Mouse (Mus musculus) forebrain, embryonic 13.5 days (tissue): ENCODE data around the gene Slc2a6. TPM values are rescaled to one million over a fixed set of nuclear protein-coding genes. Genes with fewer than 3 reads are reported as not detected.
A peak's percentile ranks its signal among the peaks of the same experiment; 100 is the strongest.

Experiments used
- ATAC-seq: fragments of 200-750 bp; cut with Nextera tagmentation; 2 replicates; pipeline ENCODE4 v1.8.0; 2017
- H3K27ac ChIP-seq: fragments of 300-500 bp; sonication (generic); 2 replicates; pipeline ENCODE4 v1.5.1; 2015; ENCODE audit warnings: inconsistent platforms, mild to moderate bottlenecking, moderate library complexity
- H3K27me3 ChIP-seq: fragments of 300-500 bp; sonication (generic); 2 replicates; pipeline ENCODE4 v1.6.1; 2015; ENCODE audit warnings: mild to moderate bottlenecking, inconsistent platforms
- H3K36me3 ChIP-seq: fragments of 300-500 bp; sonication (generic); 2 replicates; pipeline ENCODE4 v1.6.1; 2015; ENCODE audit warnings: mild to moderate bottlenecking, inconsistent platforms; ENCODE audit not compliant: poor library complexity, severe bottlenecking
- H3K4me1 ChIP-seq: fragments of 300-500 bp; sonication (generic); 2 replicates; pipeline ENCODE4 v1.6.1; 2015; ENCODE audit warnings: inconsistent platforms
- H3K4me2 ChIP-seq: fragments of 300-500 bp; sonication (generic); 2 replicates; pipeline ENCODE4 v1.6.1; 2015; ENCODE audit warnings: inconsistent platforms, mild to moderate bottlenecking, moderate library complexity
- H3K4me3 ChIP-seq: fragments of 300-500 bp; sonication (generic); 2 replicates; pipeline ENCODE4 v1.5.1; 2015; ENCODE audit warnings: mild to moderate bottlenecking, inconsistent platforms
- H3K9ac ChIP-seq: fragments of 300-500 bp; sonication (generic); 2 replicates; pipeline ENCODE4 v1.6.1; 2015; ENCODE audit warnings: mild to moderate bottlenecking, inconsistent platforms
- H3K9me3 ChIP-seq: fragments of 300-500 bp; sonication (generic); replicated peaks from 2 replicates; pipeline ENCODE4 v1.6.1; 2016; ENCODE audit warnings: inconsistent platforms
- WGBS: fragments of 180-500 bp; shearing (Covaris S2); methylation state at CpG from one replicate; pipeline ENCODE4 v1.1.7; 2015; 5-methylcytosine and 5-hydroxymethylcytosine counted together
- polyA plus RNA-seq: library from polyadenylated mRNA; unstranded; fragments of >200 nt; fragmentation: Nextera tagmentation; extraction: Ambion mirVana; gene quantifications from 2 replicates; pipeline ENCODE4 v1.2.1, GENCODE M21; 2015

The Slc2a6 gene
- polyA plus RNA-seq, 1 experiment from 2014 or later, result 2.0 TPM

DNA sequence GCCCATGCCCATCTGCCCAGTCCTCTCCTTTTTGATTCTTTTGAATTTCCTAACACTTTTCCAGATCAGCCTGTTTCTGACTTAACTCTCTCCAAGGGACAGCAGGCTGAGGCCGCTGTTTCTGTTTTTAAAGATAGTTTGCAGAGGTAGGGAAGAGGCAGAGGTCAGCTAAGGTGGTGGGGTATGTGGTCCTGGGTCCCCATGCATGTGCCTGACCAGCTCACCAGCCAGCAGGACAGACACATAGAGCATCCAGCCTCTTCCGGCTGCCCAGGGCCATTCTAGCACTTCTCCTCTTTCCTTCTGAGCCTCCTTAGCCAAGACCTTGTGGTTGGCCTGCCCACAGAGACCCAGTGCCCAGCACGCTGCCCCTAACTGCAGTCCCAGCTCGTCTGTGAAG lies 30.5 kb upstream of the Slc2a6 start:
- no peaks in the 10 kb centered on the region for H3K27me3 ChIP-seq
- H3K4me2 ChIP-seq, result no peak overlapping the region
- H3K27ac ChIP-seq, result no peak overlapping the region
- no peaks in the 10 kb centered on the region for H3K9me3 ChIP-seq
- H3K36me3 ChIP-seq, result no peaks in the 10 kb centered on the region
- 65% methylated on average over 4 of the region's 4 CpGs for WGBS
- peaks cover 11% of the 10 kb centered on the region; the same call in 1 of the 2 replicates for H3K4me1 ChIP-seq
- no peak overlapping the region for H3K9ac ChIP-seq
- no peak for ATAC-seq
- no peak overlapping the region for H3K4me3 ChIP-seq

DNA sequence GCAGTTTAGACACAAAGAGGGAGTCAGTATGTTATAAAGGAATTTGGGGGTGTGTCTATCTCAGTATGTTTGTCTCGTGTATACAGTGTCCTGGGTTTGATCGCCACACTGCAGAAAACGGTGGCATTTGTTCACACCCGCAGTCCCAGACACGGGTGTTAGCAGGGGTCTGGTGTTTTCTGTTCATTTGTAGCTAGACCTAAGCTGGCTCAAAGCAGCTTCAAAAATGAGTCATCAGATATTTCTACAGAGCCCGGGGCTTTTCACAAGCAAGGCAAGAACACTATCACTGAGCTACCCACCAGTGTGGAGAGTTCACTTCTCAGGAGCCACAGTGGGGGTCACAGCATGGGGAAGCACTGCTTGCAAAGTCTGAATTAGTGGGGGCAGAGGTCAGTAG lies 21.6 kb upstream of the Slc2a6 start:
- H3K4me3 ChIP-seq, result no peak overlapping the region
- no peaks in the 10 kb centered on the region for H3K36me3 ChIP-seq
- H3K9ac ChIP-seq, result no peak overlapping the region
- H3K4me2 ChIP-seq, result no peak overlapping the region
- H3K9me3 ChIP-seq, result no peaks in the 10 kb centered on the region
- no peak overlapping the region for H3K27ac ChIP-seq
- H3K27me3 ChIP-seq, result no peaks in the 10 kb centered on the region
- 43% methylated on average over 6 of the region's 6 CpGs for WGBS
- no peaks in the 10 kb centered on the region for H3K4me1 ChIP-seq
- no peak for ATAC-seq

DNA sequence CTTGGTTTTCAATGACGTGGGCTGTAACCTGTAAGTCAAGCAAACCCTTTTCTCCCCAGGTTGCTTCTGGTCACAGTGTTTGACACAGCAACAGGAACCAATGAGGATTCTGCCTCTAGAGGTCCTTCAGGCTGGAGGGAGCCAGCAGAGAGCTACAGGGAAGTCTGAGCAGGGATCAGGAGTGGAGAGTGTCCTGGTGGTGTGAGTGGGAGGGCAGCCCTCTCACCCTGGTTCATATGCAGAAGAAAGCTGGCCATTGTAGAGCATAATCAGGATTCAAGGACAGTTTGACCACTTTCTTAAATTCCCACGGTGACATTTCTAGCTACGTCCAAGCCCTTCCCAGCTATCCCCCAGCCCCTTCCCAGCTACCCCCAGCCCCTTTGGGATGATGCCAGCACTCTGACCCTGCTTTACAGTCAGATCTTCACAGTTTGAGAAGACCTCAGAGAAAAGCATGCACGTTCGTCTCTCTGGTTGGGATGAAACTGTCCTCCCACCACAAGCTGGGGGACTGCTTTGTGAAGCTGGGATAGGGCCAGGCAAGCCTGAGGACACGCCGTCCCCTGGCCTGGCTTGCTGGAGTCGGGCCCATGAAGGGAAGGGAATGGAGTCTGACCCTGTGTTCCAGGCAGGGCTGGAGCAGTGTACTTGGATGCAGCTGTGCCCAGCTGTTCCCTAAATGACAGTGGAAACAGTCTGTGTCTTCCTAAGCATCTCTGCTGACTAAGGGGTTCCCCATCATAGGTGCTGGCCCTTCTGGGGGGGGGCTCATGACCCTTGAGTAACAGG lies 18.4 kb upstream of the Slc2a6 start:
- Histone ChIP-seq H3K27ac (no peak overlapping the region), H3K4me3 (no peak overlapping the region), H3K27me3 (no peaks in the 10 kb centered on the region), H3K9me3 (no peaks in the 10 kb centered on the region), H3K4me1 (no peaks in the 10 kb centered on the region), H3K36me3 (no peaks in the 10 kb centered on the region), H3K4me2 (no peak overlapping the region), H3K9ac (no peak overlapping the region)
- no peak for ATAC-seq
- WGBS, result 76% methylated on average over 8 of the region's 8 CpGs

DNA sequence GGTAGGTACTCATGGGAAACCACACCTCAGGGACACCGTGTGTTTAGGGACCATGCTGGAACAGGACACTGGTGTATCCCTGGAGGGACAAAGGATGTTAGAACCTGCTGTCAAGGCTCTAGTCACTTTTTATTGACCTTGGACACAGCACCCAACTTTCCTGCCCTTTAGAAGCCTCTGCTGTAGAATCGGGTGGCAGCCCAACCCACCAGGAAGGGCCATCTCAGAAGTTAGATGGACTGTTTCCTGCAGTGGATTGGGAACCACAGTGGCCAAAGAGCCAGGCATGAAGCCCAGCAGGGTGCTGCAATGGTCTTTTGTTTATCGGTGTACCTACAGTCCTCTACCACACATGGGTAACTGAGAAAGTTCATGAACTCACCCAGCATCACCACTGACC lies 16.8 kb upstream of the Slc2a6 start:
- Histone ChIP-seq H3K4me3 (no peak overlapping the region), H3K4me2 (no peak overlapping the region), H3K9ac (no peak overlapping the region), H3K4me1 (no peaks in the 10 kb centered on the region), H3K36me3 (no peaks in the 10 kb centered on the region), H3K27me3 (no peaks in the 10 kb centered on the region), H3K9me3 (no peaks in the 10 kb centered on the region), H3K27ac (no peak overlapping the region)
- no peak for ATAC-seq
- 86% methylated on average over 3 of the region's 3 CpGs for WGBS

DNA sequence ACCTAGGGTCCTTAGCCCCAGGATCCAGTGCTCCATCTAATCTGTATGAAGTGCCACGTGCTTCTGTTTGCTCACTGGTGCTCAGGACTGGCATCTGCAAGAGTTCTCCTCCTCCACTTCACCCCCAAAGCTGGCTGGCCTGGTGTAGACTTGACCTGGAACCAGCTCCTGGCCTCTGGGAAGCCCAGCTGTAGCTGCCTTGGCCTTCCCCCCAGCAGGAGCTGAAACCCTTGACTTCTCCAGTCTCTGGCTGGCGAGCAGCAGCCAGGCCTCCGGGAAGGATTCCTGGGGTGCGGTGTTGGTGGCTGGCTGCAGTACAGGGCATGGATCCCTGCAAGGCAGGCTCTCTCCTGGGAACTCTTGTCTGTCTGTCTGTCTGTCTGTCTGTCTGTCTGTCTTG lies 16.4 kb upstream of the Slc2a6 start:
- no peaks in the 10 kb centered on the region for H3K4me1 ChIP-seq
- H3K36me3 ChIP-seq, result no peaks in the 10 kb centered on the region
- H3K4me3 ChIP-seq, result no peak overlapping the region
- H3K9me3 ChIP-seq, result no peaks in the 10 kb centered on the region
- ATAC-seq, result no peak
- no peaks in the 10 kb centered on the region for H3K27me3 ChIP-seq
- H3K9ac ChIP-seq, result no peak overlapping the region
- 78% methylated on average over 4 of the region's 4 CpGs for WGBS
- no peak overlapping the region for H3K27ac ChIP-seq
- H3K4me2 ChIP-seq, result no peak overlapping the region

DNA sequence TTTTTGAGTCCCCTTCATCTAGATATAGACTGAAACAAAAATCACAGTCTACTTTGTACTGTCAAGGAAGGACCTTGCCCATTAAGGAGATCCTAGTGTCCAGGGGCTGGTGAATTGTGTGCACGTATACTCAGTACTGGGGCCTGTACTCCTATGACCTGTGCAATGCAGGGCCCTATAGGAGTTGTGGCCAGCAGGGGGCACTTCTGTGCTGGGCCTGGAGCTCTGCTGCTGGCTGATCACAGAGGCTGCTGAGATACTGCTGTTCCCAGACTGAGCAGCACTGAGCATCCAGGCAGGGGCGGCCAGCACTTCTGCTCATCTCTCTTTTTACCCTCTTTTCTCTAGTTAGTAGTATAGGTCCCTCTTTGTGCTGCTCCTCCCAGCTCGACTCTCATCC lies 15.7 kb upstream of the Slc2a6 start:
- ATAC-seq, result peak; percentile 90
- Histone ChIP-seq H3K4me2 (no peak overlapping the region), H3K4me1 (no peaks in the 10 kb centered on the region), H3K4me3 (no peak overlapping the region), H3K27ac (no peak overlapping the region), H3K36me3 (no peaks in the 10 kb centered on the region), H3K9me3 (no peaks in the 10 kb centered on the region), H3K27me3 (no peaks in the 10 kb centered on the region), H3K9ac (no peak overlapping the region)
- WGBS, result 19% methylated on average over 3 of the region's 3 CpGs

DNA sequence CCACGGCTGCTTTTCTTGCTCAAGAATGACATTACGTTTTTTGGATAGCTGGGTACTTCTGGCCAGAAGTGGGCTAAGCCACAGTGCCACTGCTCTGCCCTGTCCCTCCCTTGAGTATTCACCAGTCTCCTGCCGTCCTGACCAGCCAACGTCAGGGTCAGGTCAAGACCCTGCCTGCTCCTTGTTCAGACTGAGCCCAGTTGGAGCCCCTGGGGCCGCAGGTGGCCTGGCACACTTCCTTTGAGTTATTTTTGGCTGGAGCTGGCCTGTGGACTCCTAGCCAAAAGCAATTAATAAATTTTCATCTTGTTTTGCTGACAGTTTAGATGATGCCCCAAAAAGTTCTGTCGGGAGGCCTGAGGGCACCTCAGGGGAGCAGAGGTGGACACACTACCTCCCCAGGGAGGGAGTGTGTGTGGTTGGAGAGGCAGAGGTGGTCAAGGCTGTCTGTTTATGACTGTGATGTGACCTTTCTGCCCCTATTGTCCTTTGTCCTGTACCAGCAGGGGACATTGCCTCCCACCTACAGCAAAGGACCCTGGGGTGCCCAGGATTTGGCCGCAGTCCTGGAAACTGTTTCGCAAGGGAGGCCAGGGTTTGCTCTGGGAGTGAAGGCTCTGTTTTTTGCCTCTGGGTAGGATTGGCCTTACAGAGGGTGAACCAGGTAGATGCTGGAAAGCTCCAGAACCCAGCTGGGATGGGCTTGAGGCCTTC lies 14.5 kb upstream of the Slc2a6 start:
- H3K4me3 ChIP-seq, result no peak overlapping the region
- H3K27ac ChIP-seq, result no peak overlapping the region
- no peaks in the 10 kb centered on the region for H3K9me3 ChIP-seq
- WGBS, result 73% methylated on average over 8 of the region's 8 CpGs
- H3K36me3 ChIP-seq, result no peaks in the 10 kb centered on the region
- ATAC-seq, result no peak
- H3K27me3 ChIP-seq, result no peaks in the 10 kb centered on the region
- H3K4me2 ChIP-seq, result no peak overlapping the region
- no peak overlapping the region for H3K9ac ChIP-seq
- no peaks in the 10 kb centered on the region for H3K4me1 ChIP-seq

DNA sequence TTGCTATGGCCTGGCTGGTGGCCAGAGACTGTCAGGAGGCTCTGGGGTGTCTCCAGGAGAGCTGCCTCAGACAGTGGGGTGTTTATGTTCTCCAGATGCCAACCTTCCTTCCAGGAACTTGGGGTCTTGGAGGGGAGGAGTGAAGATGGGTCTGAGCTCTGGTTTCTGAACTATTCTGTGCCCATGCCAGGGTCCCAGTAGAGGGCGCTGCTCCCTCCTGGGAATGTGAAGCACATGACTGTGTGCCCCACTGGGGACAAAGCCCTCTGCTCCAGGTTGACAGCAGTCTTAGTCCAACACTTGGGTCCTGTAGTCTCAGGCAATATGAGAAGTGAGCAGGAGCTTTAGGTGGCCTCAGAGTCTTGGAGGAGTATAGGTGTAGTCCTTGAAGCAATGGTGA lies 11.5 kb upstream of the Slc2a6 start:
- Histone ChIP-seq H3K36me3 (no peaks in the 10 kb centered on the region), H3K4me1 (no peaks in the 10 kb centered on the region), H3K4me2 (no peak overlapping the region), H3K9ac (0 out of 2 replicates have a peak overlapping the region, but pooled peaks have one; percentile 12), H3K4me3 (no peak overlapping the region), H3K9me3 (no peaks in the 10 kb centered on the region), H3K27ac (no peak overlapping the region), H3K27me3 (no peaks in the 10 kb centered on the region)
- WGBS, result 5% methylated on average over 1 of the region's 1 CpGs
- no peak; the same call in 1 of the 2 replicates for ATAC-seq

DNA sequence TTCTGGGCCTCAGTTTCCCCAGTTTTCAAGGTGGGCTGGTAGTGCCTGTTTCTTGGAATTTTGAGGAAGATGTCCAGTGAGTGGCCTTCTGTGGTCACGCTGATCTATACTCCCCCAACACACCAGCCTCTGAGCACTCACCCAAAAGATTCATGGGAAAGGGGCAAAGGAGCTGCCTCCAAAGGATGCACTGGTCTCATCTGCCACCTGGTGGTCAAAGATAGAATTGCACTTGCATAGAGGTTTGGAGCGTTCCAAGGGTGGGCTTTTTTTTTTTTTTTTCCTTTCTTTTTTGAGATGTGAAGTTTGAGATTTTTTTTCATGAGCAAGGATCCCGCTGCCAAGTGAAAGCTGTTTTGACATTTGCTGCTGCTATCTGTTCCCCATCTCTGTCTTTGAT lies 10.8 kb upstream of the Slc2a6 start:
- H3K27me3 ChIP-seq, result no peaks in the 10 kb centered on the region
- no peak overlapping the region for H3K4me2 ChIP-seq
- no peak overlapping the region for H3K27ac ChIP-seq
- H3K4me3 ChIP-seq, result no peak overlapping the region
- 0% methylated on average over 3 of the region's 3 CpGs for WGBS
- H3K9ac ChIP-seq, result no peak overlapping the region
- 0 out of 2 replicates have a peak, but pooled peaks have one; percentile 61 for ATAC-seq
- H3K9me3 ChIP-seq, result no peaks in the 10 kb centered on the region
- H3K36me3 ChIP-seq, result no peaks in the 10 kb centered on the region
- H3K4me1 ChIP-seq, result no peaks in the 10 kb centered on the region

DNA sequence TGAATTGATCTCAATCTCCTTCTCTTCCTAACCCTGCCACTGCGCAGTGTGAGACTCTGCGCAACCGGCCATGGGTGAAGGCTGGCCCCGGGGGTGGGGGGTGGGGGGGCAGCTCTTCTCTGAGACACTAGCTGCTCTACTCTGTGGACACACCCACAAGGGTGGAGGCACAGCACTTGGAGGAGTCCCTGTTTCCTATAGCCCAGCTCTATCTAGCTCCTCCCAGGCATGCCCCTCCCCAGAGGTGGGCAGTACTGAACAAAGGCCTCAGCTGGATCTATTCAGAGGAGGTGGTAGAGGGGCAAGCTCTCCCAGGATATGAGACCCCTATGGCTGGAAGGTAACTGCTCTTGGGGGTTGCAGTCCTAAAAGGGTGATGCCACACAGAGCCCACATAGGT lies 9.2 kb upstream of the Slc2a6 start:
- Histone ChIP-seq H3K36me3 (no peaks in the 10 kb centered on the region), H3K9me3 (no peaks in the 10 kb centered on the region), H3K27ac (no peak overlapping the region), H3K9ac (no peak overlapping the region), H3K4me3 (no peak overlapping the region), H3K4me1 (no peaks in the 10 kb centered on the region), H3K4me2 (no peak overlapping the region), H3K27me3 (no peaks in the 10 kb centered on the region)
- no peak for ATAC-seq
- WGBS, result 76% methylated on average over 4 of the region's 4 CpGs

DNA sequence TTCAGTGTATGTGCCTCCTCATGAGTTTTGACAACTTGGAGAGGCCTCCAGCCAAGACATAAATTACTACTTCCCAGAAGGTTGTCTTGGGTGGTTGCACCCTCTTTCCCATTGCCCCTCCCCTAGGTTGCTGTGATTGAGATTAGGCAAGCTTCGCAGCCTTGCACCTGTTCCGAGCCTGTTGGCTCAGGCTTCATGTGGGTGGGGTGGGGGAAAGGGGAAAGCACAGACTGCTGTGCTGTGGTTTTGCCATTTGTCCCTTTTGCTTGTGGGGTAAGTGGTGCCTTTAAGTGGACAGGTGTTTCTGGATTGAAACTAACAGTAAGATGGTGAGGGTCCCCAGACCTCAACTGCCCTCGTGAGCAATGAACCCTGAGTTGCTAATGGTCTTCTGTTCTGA lies 8.2 kb upstream of the Slc2a6 start:
- Histone ChIP-seq H3K36me3 (no peaks in the 10 kb centered on the region), H3K27ac (no peak overlapping the region), H3K4me3 (no peak overlapping the region), H3K9me3 (no peaks in the 10 kb centered on the region), H3K4me1 (no peaks in the 10 kb centered on the region), H3K27me3 (no peaks in the 10 kb centered on the region), H3K4me2 (no peak overlapping the region), H3K9ac (no peak overlapping the region)
- WGBS, result 83% methylated on average over 3 of the region's 3 CpGs
- ATAC-seq, result no peak

DNA sequence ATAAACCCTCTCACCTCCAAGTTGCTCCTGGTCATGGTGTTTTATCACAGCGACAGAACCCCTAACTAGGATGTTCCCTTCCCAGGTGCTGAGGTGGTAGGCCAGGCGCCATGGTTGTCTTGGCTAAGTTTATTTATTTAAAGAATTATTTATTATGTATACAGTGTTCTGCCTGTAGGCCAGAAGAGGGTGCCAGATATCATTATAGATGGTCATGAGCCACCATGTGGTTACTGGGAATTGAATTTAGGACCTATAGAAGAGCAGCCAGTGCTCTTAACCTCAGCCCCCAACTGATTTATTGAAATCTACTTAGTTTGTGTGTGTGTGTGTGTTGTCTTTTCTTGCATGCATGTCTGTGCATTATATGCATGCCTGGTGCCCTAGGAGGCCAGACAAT lies 4.6 kb upstream of the Slc2a6 start:
- peaks cover 16% of the 10 kb centered on the region for H3K27me3 ChIP-seq
- no peak overlapping the region for H3K4me3 ChIP-seq
- 84% methylated on average over 2 of the region's 2 CpGs for WGBS
- no peaks in the 10 kb centered on the region for H3K36me3 ChIP-seq
- no peak overlapping the region for H3K9ac ChIP-seq
- no peak for ATAC-seq
- no peaks in the 10 kb centered on the region for H3K9me3 ChIP-seq
- H3K27ac ChIP-seq, result no peak overlapping the region
- H3K4me1 ChIP-seq, result peaks cover 8% of the 10 kb centered on the region
- no peak overlapping the region for H3K4me2 ChIP-seq
